Mouse (Mus musculus) MEL (cell line): ENCODE results near the gene Pofut1. TPM values are rescaled to one million over a fixed set of nuclear protein-coding genes. Genes with fewer than 3 reads are reported as not detected.

ENCODE experiments used
- DNase-seq: peaks from one replicate; pipeline ENCODE4 v3.0.0; 2011; ENCODE audit warnings: low read depth, low spot score
- H3K27ac ChIP-seq: 2 replicates; pipeline ENCODE4 v1.5.1; 2012; ENCODE audit warnings: low read depth, mild to moderate bottlenecking, control low read depth, low read length, moderate library complexity; ENCODE audit not compliant: control insufficient read depth
- H3K27me3 ChIP-seq, 2 experiments: fragments of 150-350 bp in 1 of 2; sonication (generic) in 1 of 2; 2 replicates each; pipeline ENCODE4 v1.6.1; 2012; ENCODE audit warnings: low read length in 2 of 2, mild to moderate bottlenecking in 2 of 2, improper control_type of control experiment in 1 of 2, moderate library complexity in 1 of 2; ENCODE audit not compliant: insufficient read depth in 2 of 2, control insufficient read depth in 1 of 2
- H3K36me3 ChIP-seq, 2 experiments: 2 replicates each; pipeline ENCODE4 v1.6.1; 2012 to 2014; ENCODE audit warnings: low read length in 2 of 2, improper control_type of control experiment in 1 of 2, inconsistent platforms in 1 of 2, mild to moderate bottlenecking in 1 of 2; ENCODE audit not compliant: insufficient read depth in 2 of 2, control insufficient read depth in 1 of 2
- H3K4me1 ChIP-seq, 2 experiments: fragments of 150-350 bp in 1 of 2; sonication (generic) in 1 of 2; 2 replicates each; pipeline ENCODE4 v1.6.1; 2012; ENCODE audit warnings: low read length in 2 of 2, improper control_type of control experiment in 1 of 2, mild to moderate bottlenecking in 1 of 2; ENCODE audit not compliant: insufficient read depth in 2 of 2, control insufficient read depth in 1 of 2
- H3K4me3 ChIP-seq, 2 experiments: fragments of 150-350 bp in 1 of 2; sonication (generic) in 1 of 2; 2 replicates each; pipeline ENCODE4 v1.5.1; 2012; ENCODE audit warnings: low read depth in 2 of 2, low read length in 2 of 2, mild to moderate bottlenecking in 2 of 2, moderate library complexity in 2 of 2, control low read depth in 1 of 2, improper control_type of control experiment in 1 of 2; ENCODE audit not compliant: control insufficient read depth in 1 of 2, insufficient read depth in 1 of 2
- H3K79me2 ChIP-seq: 2 replicates; pipeline ENCODE4 v1.6.1; 2012; ENCODE audit warnings: mild to moderate bottlenecking, low read length, moderate library complexity; ENCODE audit not compliant: control insufficient read depth, poor library complexity, insufficient read depth
- H3K9ac ChIP-seq: 2 replicates; pipeline ENCODE4 v1.6.1; 2012; ENCODE audit warnings: low read depth, mild to moderate bottlenecking, control low read depth, low read length, moderate library complexity; ENCODE audit not compliant: control insufficient read depth, poor library complexity, severe bottlenecking
- H3K9me3 ChIP-seq: fragments of 150-350 bp; sonication (generic); replicated peaks from 2 replicates; pipeline ENCODE4 v1.6.1; 2012; ENCODE audit warnings: mild to moderate bottlenecking, low read length, improper control_type of control experiment, moderate library complexity; ENCODE audit not compliant: insufficient read depth
- CHD1 ChIP-seq: IDR thresholded peaks from 2 replicates; pipeline ENCODE4 v1.6.1; 2012; ENCODE audit warnings: low read depth, mild to moderate bottlenecking, inconsistent platforms, low read length, improper control_type of control experiment
- CHD2 ChIP-seq: IDR thresholded peaks from 2 replicates; pipeline ENCODE4 v1.6.1; 2011; ENCODE audit warnings: low read length, improper control_type of control experiment
- CTCF ChIP-seq, 3 experiments: IDR thresholded peaks in 2 of 3; conservative IDR thresholded peaks in 1 of 3; 2 replicates each; pipeline ENCODE4 v1.5.1; 2011 to 2012; ENCODE audit warnings: low read length in 3 of 3, low read depth in 2 of 3, mild to moderate bottlenecking in 2 of 3, improper control_type of control experiment in 1 of 3, inconsistent platforms in 1 of 3, mixed read lengths in 1 of 3, moderate library complexity in 1 of 3; ENCODE audit not compliant: control insufficient read depth in 1 of 3, insufficient read depth in 1 of 3, poor library complexity in 1 of 3, severe bottlenecking in 1 of 3
- E2F4 ChIP-seq: IDR thresholded peaks from 2 replicates; pipeline ENCODE4 v1.6.1; 2011; ENCODE audit warnings: low read depth, low read length, improper control_type of control experiment, borderline replicate concordance
- EP300 ChIP-seq, 2 experiments: IDR thresholded peaks; 2 replicates each; pipeline ENCODE4 v1.6.1; 2011; ENCODE audit warnings: improper control_type of control experiment in 2 of 2, low read length in 2 of 2, low read depth in 1 of 2, mild to moderate bottlenecking in 1 of 2
- ETS1 ChIP-seq: IDR thresholded peaks from 2 replicates; pipeline ENCODE4 v1.6.1; 2012; ENCODE audit warnings: low read depth, mild to moderate bottlenecking, inconsistent platforms, low read length, improper control_type of control experiment, moderate library complexity
- HCFC1 ChIP-seq: IDR thresholded peaks from 2 replicates; pipeline ENCODE4 v1.6.1; 2012; ENCODE audit warnings: low read depth, mild to moderate bottlenecking, inconsistent platforms, low read length, improper control_type of control experiment, moderate library complexity
- KAT2A ChIP-seq: conservative IDR thresholded peaks from 2 replicates; pipeline ENCODE4 v1.6.1; 2012; ENCODE audit warnings: low read depth, low read length, improper control_type of control experiment, inconsistent platforms
- MAX ChIP-seq: IDR thresholded peaks from 2 replicates; pipeline ENCODE4 v1.6.1; 2011; ENCODE audit warnings: low read length, improper control_type of control experiment
- MAZ ChIP-seq: IDR thresholded peaks from 2 replicates; pipeline ENCODE4 v1.6.1; 2012; ENCODE audit warnings: low read depth, mild to moderate bottlenecking, inconsistent platforms, low read length, improper control_type of control experiment
- MEF2A ChIP-seq: IDR thresholded peaks from 2 replicates; pipeline ENCODE4 v1.6.1; 2014; ENCODE audit warnings: low read depth, mild to moderate bottlenecking, inconsistent platforms, low read length, improper control_type of control experiment; ENCODE audit not compliant: poor library complexity, insufficient replicate concordance, severe bottlenecking; ENCODE audit errors: extremely low read depth
- NRF1 ChIP-seq: IDR thresholded peaks from 2 replicates; pipeline ENCODE4 v1.6.1; 2014; ENCODE audit warnings: low read depth, mild to moderate bottlenecking, inconsistent platforms, low read length, improper control_type of control experiment, moderate library complexity; ENCODE audit not compliant: poor library complexity, insufficient read depth, severe bottlenecking
- POLR2AphosphoS2 ChIP-seq: IDR thresholded peaks from 2 replicates; pipeline ENCODE4 v1.6.1; 2011; ENCODE audit warnings: low read length, improper control_type of control experiment
- POLR2AphosphoS5 ChIP-seq: IDR thresholded peaks from 2 replicates; pipeline ENCODE4 v1.6.1; 2012; ENCODE audit warnings: low read depth, borderline replicate concordance, mild to moderate bottlenecking, inconsistent platforms, low read length, moderate library complexity, mixed read lengths
- RAD21 ChIP-seq: IDR thresholded peaks from 2 replicates; pipeline ENCODE4 v1.6.1; 2011; ENCODE audit warnings: mild to moderate bottlenecking, low read depth, low read length, improper control_type of control experiment
- RCOR1 ChIP-seq: IDR thresholded peaks from 2 replicates; pipeline ENCODE4 v1.6.1; 2012; ENCODE audit warnings: low read depth, mild to moderate bottlenecking, inconsistent platforms, low read length, improper control_type of control experiment
- SIN3A ChIP-seq: IDR thresholded peaks from 2 replicates; pipeline ENCODE4 v1.6.1; 2012; ENCODE audit warnings: low read length, improper control_type of control experiment, inconsistent platforms
- SMC3 ChIP-seq: IDR thresholded peaks from 2 replicates; pipeline ENCODE4 v1.6.1; 2011; ENCODE audit warnings: low read depth, low read length, improper control_type of control experiment
- TBP ChIP-seq: IDR thresholded peaks from 2 replicates; pipeline ENCODE4 v1.8.0; 2011; ENCODE audit warnings: low read depth, low read length, improper control_type of control experiment
- USF1 ChIP-seq: IDR thresholded peaks from 2 replicates; pipeline ENCODE4 v1.6.1; 2014; ENCODE audit warnings: low read depth, mild to moderate bottlenecking, inconsistent platforms, low read length, improper control_type of control experiment, moderate library complexity
- USF2 ChIP-seq, 2 experiments: IDR thresholded peaks; 2 replicates each; pipeline ENCODE4 v1.6.1; 2011 to 2012; ENCODE audit warnings: improper control_type of control experiment in 2 of 2, low read length in 2 of 2, borderline replicate concordance in 1 of 2, inconsistent platforms in 1 of 2, low read depth in 1 of 2, mild to moderate bottlenecking in 1 of 2; ENCODE audit not compliant: insufficient read depth in 1 of 2
- ZC3H11A ChIP-seq: IDR thresholded peaks from 2 replicates; pipeline ENCODE4 v1.6.1; 2012; ENCODE audit warnings: low read depth, mild to moderate bottlenecking, inconsistent platforms, low read length, improper control_type of control experiment
- ZMIZ1 ChIP-seq: IDR thresholded peaks from 2 replicates; pipeline ENCODE4 v1.6.1; 2012; ENCODE audit warnings: low read depth, mild to moderate bottlenecking, inconsistent platforms, low read length, improper control_type of control experiment, moderate library complexity
- polyA plus RNA-seq, 2 experiments: library from polyadenylated mRNA; stranded (reverse) in 1 of 2; unstranded in 1 of 2; fragments of >175 nt in 1 of 2; fragments of >200 nt in 1 of 2; gene quantifications; 2 replicates each; pipeline versions ENCODE4 v1.2.1 to v1.2.4; 2012; ENCODE audit warnings: low replicate concordance in 2 of 2, low read depth in 1 of 2; ENCODE audit not compliant: insufficient read length in 2 of 2, insufficient read depth in 1 of 2, missing spikeins in 1 of 2
- total RNA-seq: library from RNA; depleted of rRNA; stranded (reverse); fragments of 300-350 nt; gene quantifications from 2 replicates; pipeline ENCODE4 v1.2.3, GENCODE M21; 2012

The Pofut1 gene
- total and polyA plus RNA-seq, 3 experiments = 20.2 to 28.7 TPM; not detected in 1

DNA sequence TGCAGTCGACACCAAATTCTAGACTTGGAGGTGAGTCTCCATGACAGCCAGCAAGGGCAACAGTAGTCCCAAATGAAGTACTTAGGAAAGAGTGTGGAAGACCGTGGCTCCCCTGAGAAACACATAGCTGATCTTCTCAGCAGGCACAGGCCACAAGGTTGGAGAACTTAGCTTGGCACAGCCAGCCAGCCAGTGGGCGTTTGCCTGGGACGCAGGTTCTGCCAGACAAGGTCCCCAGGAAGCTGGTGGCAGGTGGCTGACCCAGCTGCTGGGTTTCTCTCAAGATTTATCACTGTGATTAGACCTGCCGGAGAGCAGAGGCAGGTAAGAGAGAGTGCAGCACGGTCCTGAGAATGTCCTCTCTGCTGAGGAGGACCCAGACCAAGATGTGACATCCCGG is 67.3 kb downstream of the Pofut1 start:
- Histone ChIP-seq H3K27me3 (no peaks in the 10 kb centered on the region), H3K27ac (no peak overlapping the region), H3K79me2 (no peaks in the 10 kb centered on the region), H3K9ac (no peak overlapping the region), H3K4me1 (no peaks in the 10 kb centered on the region), H3K9me3 (no peaks in the 10 kb centered on the region), H3K4me3 (no peak overlapping the region), H3K36me3 (no peaks in the 10 kb centered on the region)
- DNase-seq = no peak
- no peak for TF ChIP-seq MEF2A
- no peak for TF ChIP-seq USF1
- no peak for TF ChIP-seq MAZ
- no peak for TF ChIP-seq EP300 (IDR thresholded peaks at IDR 0.05; ENCODE audit: low read depth in 1 of 2, low read length in 2 of 2)
- no peak for TF ChIP-seq RCOR1
- no peak for TF ChIP-seq CHD2
- no peak for TF ChIP-seq CTCF (IDR thresholded peaks at IDR 0.05 in 2 of 3, conservative IDR thresholded peaks at IDR 0.05 in 1 of 3; ENCODE audit: control insufficient read depth in 1 of 3, insufficient read depth in 1 of 3, low read depth in 2 of 3, low read length in 3 of 3, poor library complexity in 1 of 3, severe bottlenecking in 1 of 3)
- no peak for TF ChIP-seq KAT2A
- no peak for TF ChIP-seq MAX
- no peak for TF ChIP-seq HCFC1
- TF ChIP-seq ETS1 = no peak
- no peak for TF ChIP-seq RAD21
- no peak for TF ChIP-seq NRF1
- no peak for TF ChIP-seq POLR2AphosphoS5
- TF ChIP-seq TBP = no peak
- no peak for TF ChIP-seq ZC3H11A
- no peak for TF ChIP-seq CHD1

DNA sequence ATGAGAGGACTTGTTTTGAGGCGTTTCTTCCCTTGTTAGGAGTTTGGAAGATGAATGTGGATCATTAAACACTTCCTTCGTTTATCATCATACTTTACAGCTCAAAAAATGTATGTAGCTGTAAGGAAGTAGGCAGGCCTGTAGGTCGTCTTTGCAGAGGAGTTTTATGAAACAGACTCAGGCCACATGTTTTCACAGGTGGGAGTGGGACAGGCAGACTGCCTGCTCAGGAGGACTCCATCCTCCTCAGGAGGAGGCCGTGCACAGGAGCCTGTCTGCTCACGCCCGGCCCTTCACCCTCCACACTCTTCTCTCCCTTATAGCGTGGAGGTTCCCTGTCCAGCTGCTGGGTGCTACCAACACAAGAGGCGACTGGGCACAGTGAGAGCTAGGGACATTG is 67.8 kb downstream of the Pofut1 start:
- H3K27me3 ChIP-seq = no peaks in the 10 kb centered on the region
- TF ChIP-seq NRF1 (no peak), CHD2 (no peak), CHD1 (no peak), SMC3 (no peak), E2F4 (no peak), ZMIZ1 (no peak), CTCF (IDR thresholded peaks at IDR 0.05 in 2 of 3, conservative IDR thresholded peaks at IDR 0.05 in 1 of 3; ENCODE audit: control insufficient read depth in 1 of 3, insufficient read depth in 1 of 3, low read depth in 2 of 3, low read length in 3 of 3, poor library complexity in 1 of 3, severe bottlenecking in 1 of 3) (no peak), MAX (no peak), SIN3A (no peak), POLR2AphosphoS2 (no peak), USF2 (IDR thresholded peaks at IDR 0.05; ENCODE audit: borderline replicate concordance in 1 of 2, insufficient read depth in 1 of 2, low read depth in 1 of 2, low read length in 2 of 2) (no peak)
- H3K4me3 ChIP-seq = no peak overlapping the region
- DNase-seq = no peak
- no peaks in the 10 kb centered on the region for H3K79me2 ChIP-seq
- no peaks in the 10 kb centered on the region for H3K36me3 ChIP-seq
- H3K4me1 ChIP-seq = no peaks in the 10 kb centered on the region
- H3K27ac ChIP-seq = no peak overlapping the region
- H3K9ac ChIP-seq = no peak overlapping the region
- H3K9me3 ChIP-seq = no peaks in the 10 kb centered on the region
